Mouse (Mus musculus) stomach, embryonic 16.5 days (tissue): ENCODE measurements around the gene Ubl5. TPM values are rescaled to one million over a fixed set of nuclear protein-coding genes. Genes with fewer than 3 reads are reported as not detected.

ENCODE experiments used
- ATAC-seq: fragments of 200-750 bp; cut with Nextera tagmentation; 2 replicates; pipeline ENCODE4 v1.8.0; 2017; ENCODE audit warnings: moderate number of reproducible peaks, moderate TSS enrichment; ENCODE audit not compliant: insufficient read depth, low FRiP score
- H3K27ac ChIP-seq: fragments of 300-500 bp; sonication (generic); 2 replicates; pipeline ENCODE4 v1.5.1; 2014; ENCODE audit warnings: low read length
- H3K27me3 ChIP-seq: fragments of 300-500 bp; sonication (generic); 2 replicates; pipeline ENCODE4 v1.6.1; 2014; ENCODE audit warnings: low read length, control low read depth, mixed read lengths; ENCODE audit not compliant: control insufficient read depth, insufficient read depth
- H3K36me3 ChIP-seq: fragments of 300-500 bp; sonication (generic); 2 replicates; pipeline ENCODE4 v1.6.1; 2014; ENCODE audit warnings: low read length; ENCODE audit not compliant: control insufficient read depth, insufficient read depth
- H3K4me1 ChIP-seq: fragments of 300-500 bp; sonication (generic); 2 replicates; pipeline ENCODE4 v1.6.1; 2014; ENCODE audit warnings: low read length, control low read depth, mixed read lengths; ENCODE audit not compliant: control insufficient read depth, insufficient read depth
- H3K4me2 ChIP-seq: fragments of 300-500 bp; sonication (generic); 2 replicates; pipeline ENCODE4 v1.6.1; 2014; ENCODE audit warnings: low read depth, low read length, mixed read lengths
- H3K4me3 ChIP-seq: fragments of 300-500 bp; sonication (generic); replicated peaks from 2 replicates; pipeline ENCODE4 v1.5.1; 2014; ENCODE audit warnings: mild to moderate bottlenecking, low read length
- H3K9ac ChIP-seq: fragments of 300-500 bp; sonication (generic); 2 replicates; pipeline ENCODE4 v1.6.1; 2014; ENCODE audit warnings: low read length
- H3K9me3 ChIP-seq: fragments of 300-500 bp; sonication (generic); replicated peaks from 2 replicates; pipeline ENCODE4 v1.6.1; 2016; ENCODE audit warnings: low read length, control low read depth; ENCODE audit not compliant: control insufficient read depth
- WGBS: fragments of 180-500 bp; shearing (Covaris S2); extraction: QIAGEN DNeasy Blood & Tissue Kit; methylation state at CpG from one replicate; pipeline ENCODE4 v1.1.7; 2014; 5-methylcytosine and 5-hydroxymethylcytosine counted together
- polyA plus RNA-seq: library from polyadenylated mRNA; unstranded; fragments of >200 nt; fragmentation: Nextera tagmentation; extraction: Ambion mirVana; gene quantifications from 2 replicates; pipeline ENCODE4 v1.2.1, GENCODE M21; 2015

Ubl5 gene
- polyA plus RNA-seq, 1 experiment from 2014 or later: 393 TPM

DNA sequence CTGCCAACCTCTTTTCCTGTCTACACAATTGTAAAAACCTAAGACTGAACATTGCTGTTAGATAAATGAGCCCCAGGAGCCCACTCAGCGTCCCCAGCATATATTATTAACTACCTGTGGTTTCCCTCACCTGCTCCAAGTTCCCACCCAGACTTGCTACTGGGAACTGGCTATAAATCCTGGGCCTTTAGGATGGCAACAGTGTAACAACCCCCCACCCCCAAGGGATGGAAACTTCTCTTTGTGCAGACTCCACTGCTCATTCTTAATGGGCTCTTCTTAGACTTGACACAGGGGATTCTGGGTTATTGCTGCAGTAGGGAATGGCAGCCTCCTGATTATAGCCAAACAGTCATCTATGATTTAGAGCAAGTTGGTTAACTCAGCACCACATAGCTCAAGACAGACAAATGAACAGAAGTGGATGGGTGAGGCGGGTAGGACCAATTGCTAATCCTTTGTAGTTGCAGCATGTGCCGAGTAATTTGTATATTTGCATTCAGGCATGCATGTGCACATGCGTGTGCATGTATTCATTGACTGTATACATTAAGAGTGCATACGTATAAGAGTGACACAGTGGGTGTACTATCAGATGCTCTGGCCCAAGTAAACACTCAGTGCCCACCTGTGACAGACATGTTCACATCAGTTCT lies 22.4 kb downstream of the Ubl5 start:
- Histone ChIP-seq H3K36me3 (peaks cover 21% of the 10 kb centered on the region), H3K27me3 (no peaks in the 10 kb centered on the region), H3K9ac (no peak overlapping the region), H3K4me1 (no peaks in the 10 kb centered on the region), H3K4me2 (no peak overlapping the region), H3K4me3 (no peak overlapping the region), H3K9me3 (no peaks in the 10 kb centered on the region), H3K27ac (no peak overlapping the region)
- 74% methylated on average over 5 of the region's 5 CpGs for WGBS
- no peak for ATAC-seq

DNA sequence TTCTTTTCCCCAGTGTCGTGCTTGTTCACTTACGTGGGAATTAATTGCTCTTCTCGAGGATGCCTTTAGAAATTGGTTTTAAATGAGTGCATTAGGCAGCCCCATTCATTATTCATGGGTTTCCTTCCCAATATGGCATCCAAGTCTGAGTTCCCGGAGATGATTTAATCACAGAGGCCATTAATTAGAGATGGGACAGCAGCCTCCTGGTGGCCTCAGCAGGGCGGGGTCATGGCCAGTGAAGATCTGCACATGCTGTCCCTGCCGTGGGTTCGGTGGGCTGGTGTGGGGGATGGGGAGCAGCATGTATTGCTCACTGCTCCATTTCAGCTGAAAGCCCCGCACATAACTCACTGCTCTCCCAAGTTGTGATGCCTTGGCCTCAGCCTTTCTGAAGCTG lies 23.2 kb downstream of the Ubl5 start:
- 28% methylated on average over 8 of the region's 8 CpGs for WGBS
- H3K9me3 ChIP-seq: no peaks in the 10 kb centered on the region

DNA sequence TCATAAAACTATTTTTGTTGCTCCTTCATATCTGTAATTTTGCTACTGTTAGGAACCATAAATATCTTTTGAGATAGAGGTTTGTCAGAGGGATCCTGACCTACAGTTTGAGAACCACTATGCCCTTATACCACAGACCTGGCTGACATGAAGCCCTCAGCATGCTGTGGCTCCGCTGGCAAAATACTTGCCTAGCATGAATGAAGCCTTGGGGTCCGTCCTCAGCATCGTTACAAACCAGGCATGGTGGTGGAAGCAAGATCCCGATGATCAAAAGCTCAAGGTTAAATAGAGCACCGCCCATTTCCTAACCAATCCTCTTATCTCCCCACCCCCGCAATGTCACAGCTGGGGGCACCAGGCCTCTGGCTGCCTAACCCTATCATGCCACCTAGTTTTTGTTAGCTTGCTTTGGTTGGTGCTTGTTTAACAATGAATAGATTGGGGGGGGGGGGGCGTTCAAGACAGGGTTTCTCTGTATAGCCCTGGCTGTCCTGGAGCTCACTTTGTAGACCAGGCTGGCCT lies 23.9 kb downstream of the Ubl5 start:
- no peak overlapping the region for H3K4me2 ChIP-seq
- H3K9me3 ChIP-seq: no peaks in the 10 kb centered on the region
- WGBS: 15% methylated on average over 7 of the region's 7 CpGs
- H3K36me3 ChIP-seq: peaks cover 17% of the 10 kb centered on the region
- no peaks in the 10 kb centered on the region for H3K27me3 ChIP-seq
- no peak overlapping the region for H3K4me3 ChIP-seq
- ATAC-seq: no peak
- H3K4me1 ChIP-seq: no peaks in the 10 kb centered on the region
- H3K27ac ChIP-seq: no peak overlapping the region
- no peak overlapping the region for H3K9ac ChIP-seq

More for the DNA sequence above, 23.2 kb downstream of the Ubl5 start:
- H3K4me1 ChIP-seq: no peaks in the 10 kb centered on the region
- H3K4me3 ChIP-seq: no peak overlapping the region
- no peak overlapping the region for H3K27ac ChIP-seq
- no peak overlapping the region for H3K9ac ChIP-seq
- no peak for ATAC-seq
- H3K27me3 ChIP-seq: no peaks in the 10 kb centered on the region
- no peak overlapping the region for H3K4me2 ChIP-seq
- peaks cover 21% of the 10 kb centered on the region for H3K36me3 ChIP-seq

DNA sequence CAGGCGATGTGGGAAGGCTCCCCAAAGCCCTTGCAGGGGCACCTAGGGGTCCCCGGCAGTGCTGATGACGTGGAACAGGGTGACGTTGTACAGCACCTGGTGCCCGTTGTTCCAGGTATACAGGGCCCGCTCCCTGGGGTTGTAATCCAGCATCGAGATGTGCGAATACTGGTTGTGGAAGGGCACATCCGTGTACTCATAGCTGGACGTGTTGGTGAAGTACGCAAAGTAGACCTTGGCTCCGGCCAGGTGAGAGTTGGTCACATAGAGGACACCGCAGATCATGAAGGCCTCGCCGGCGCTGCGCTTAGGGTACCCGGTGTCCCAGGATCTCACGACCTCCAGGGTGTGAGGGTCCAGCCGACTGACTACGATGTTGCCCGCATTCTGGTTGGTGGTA lies 25.4 kb downstream of the Ubl5 start:
- Histone ChIP-seq H3K27ac (no peak overlapping the region), H3K9me3 (no peaks in the 10 kb centered on the region), H3K4me3 (no peak overlapping the region), H3K4me1 (no peaks in the 10 kb centered on the region), H3K27me3 (no peaks in the 10 kb centered on the region), H3K4me2 (no peak overlapping the region), H3K36me3 (peaks cover 5% of the 10 kb centered on the region; the same call in 1 of the 2 replicates), H3K9ac (no peak overlapping the region)
- 0 out of 2 replicates have a peak, but pooled peaks have one; percentile 11 for ATAC-seq
- WGBS: 90% methylated on average over 22 of the region's 22 CpGs

DNA sequence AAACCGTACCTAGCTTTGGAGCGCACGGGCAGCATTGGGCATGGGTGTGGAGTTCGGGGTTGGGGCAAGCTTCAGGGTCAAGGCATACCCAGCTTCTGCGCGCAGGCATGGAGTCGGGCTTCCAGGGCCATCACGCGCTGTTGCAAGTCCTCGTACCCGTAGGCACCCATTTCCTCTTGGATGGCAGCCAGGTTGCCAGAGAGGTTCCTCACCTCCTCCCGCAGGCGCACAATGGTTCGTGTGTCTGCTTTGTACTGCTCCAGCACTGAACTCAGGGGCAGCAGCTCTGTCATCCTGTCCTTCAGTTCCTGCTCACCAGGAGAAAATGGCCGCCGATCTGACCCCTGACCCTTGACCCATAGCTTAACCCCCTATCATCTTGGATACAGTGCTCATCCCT lies 29.4 kb downstream of the Ubl5 start:
- Histone ChIP-seq H3K36me3 (no peaks in the 10 kb centered on the region), H3K27me3 (no peaks in the 10 kb centered on the region), H3K4me1 (no peaks in the 10 kb centered on the region), H3K9me3 (no peaks in the 10 kb centered on the region), H3K27ac (no peak overlapping the region), H3K4me3 (no peak overlapping the region), H3K4me2 (no peak overlapping the region), H3K9ac (no peak overlapping the region)
- ATAC-seq: no peak
- 81% methylated on average over 16 of the region's 16 CpGs for WGBS

DNA sequence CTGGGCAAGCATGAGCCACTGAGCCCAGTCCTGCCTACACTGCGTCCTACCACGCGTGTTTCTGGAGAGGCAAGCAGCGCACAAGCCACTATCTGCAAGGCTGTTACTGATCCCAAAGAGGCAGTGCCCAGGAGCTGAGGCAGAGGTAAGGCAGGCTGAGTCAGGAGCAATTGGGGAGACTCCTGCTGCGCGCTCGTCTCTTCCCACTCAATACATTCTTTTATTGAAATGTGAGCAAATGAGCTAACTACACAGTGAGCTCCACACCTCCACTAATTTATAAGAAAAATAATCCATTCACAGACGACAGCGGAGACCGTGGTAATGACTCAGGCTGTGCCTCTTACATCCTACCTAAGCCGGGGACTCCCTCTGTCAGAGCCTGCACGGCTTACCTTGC lies 35.2 kb downstream of the Ubl5 start:
- Histone ChIP-seq H3K9me3 (no peaks in the 10 kb centered on the region), H3K4me3 (no peak overlapping the region), H3K9ac (no peak overlapping the region), H3K4me2 (no peak overlapping the region), H3K27ac (no peak overlapping the region), H3K4me1 (no peaks in the 10 kb centered on the region), H3K27me3 (no peaks in the 10 kb centered on the region), H3K36me3 (no peaks in the 10 kb centered on the region)
- no peak for ATAC-seq
- WGBS: 86% methylated on average over 12 of the region's 12 CpGs

DNA sequence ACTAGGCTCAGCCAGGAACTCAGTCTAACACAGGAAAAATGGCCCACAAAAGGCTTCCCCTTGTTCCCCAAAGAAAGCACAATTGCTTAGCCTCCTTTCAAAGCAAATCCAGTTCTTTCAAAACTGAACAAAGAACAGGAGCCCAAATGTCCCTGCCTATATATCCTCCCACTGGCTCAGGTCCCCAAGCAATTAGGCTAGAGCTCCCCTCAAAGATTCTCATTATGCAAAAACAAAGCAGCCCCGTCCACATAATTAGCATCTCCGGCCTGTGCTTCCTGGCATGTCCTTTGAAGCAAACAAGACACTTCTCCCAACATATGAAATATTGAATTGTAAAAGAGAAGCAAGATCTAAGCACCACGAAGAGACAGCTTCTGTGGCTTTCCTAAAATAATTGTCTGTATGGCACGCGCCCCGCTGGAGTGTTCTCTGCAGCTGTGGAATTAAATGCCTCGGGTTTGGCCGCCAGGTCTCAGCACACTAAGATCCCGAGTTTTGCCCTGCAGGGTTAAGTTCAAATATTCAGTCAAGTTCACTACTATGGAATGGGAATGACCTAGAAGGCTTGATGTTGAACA lies 37.8 kb downstream of the Ubl5 start:
- no peaks in the 10 kb centered on the region for H3K36me3 ChIP-seq
- no peaks in the 10 kb centered on the region for H3K27me3 ChIP-seq
- ATAC-seq: no peak
- no peak overlapping the region for H3K4me2 ChIP-seq
- WGBS: 80% methylated on average over 9 of the region's 9 CpGs
- no peak overlapping the region for H3K4me3 ChIP-seq
- H3K4me1 ChIP-seq: no peaks in the 10 kb centered on the region
- no peak overlapping the region for H3K9ac ChIP-seq
- no peaks in the 10 kb centered on the region for H3K9me3 ChIP-seq
- H3K27ac ChIP-seq: no peak overlapping the region

DNA sequence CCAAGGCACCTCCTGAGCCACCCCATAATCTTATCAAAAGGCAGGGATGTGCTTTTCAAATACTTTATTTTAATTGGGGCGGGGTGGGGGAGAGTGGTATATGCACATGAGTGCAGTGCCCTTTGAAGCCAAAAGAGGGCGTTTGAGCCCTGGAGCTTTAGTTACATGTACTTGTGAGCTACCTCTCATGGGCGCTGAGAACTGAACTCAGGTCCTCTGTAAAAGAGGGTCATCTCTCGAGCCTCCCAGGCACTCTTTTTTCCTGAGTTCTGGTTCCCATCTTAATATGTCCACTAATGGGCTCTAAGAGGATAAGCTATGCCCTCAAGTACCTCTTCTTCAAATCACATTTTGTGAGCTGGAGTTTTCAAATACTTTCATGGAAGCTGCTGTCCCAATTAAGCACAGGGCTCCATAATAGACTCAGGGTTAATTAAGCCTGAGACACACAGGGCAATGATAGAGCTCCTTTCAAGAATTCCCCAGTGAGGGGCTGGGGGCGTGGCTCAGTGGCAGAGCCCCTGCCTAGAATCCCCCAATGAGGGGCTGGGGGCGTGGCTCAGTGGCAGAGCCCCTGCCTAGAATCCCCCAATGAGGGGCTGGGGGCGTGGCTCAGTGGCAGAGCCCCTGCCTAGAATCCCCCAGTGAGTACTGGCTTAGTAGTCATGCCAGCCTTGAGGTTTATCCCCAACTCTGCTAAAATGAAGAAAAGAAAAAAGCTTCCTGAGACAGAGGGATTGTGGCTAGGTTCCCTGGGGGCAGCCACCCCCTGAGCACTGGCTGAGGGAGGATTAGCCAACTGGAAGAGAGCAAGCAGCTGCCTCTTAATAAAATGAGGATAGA lies 39.1 kb downstream of the Ubl5 start:
- no peaks in the 10 kb centered on the region for H3K9me3 ChIP-seq
- no peak overlapping the region for H3K27ac ChIP-seq
- no peaks in the 10 kb centered on the region for H3K36me3 ChIP-seq
- WGBS: 48% methylated on average over 6 of the region's 7 CpGs
- ATAC-seq: no peak
- H3K4me1 ChIP-seq: no peaks in the 10 kb centered on the region
- no peak overlapping the region for H3K4me2 ChIP-seq
- no peak overlapping the region for H3K4me3 ChIP-seq
- no peaks in the 10 kb centered on the region for H3K27me3 ChIP-seq
- no peak overlapping the region for H3K9ac ChIP-seq

DNA sequence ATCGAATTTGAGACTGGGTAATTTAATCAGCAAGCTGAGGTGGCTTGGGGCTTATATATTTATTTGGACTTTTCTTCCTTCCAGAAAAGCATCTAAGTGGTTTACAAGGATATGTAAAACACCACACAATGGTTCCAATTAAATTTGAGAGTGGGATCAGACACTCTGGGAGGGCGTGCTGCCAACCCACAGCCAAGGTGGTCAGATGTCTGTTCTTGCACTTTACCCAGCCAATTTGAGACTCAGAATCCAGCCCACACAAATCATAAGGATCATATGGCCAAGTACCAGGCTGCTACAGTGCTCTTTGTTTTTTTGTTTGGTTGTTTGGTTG lies 39.7 kb downstream of the Ubl5 start:
- Histone ChIP-seq H3K27ac (no peak overlapping the region), H3K36me3 (no peaks in the 10 kb centered on the region), H3K4me2 (no peak overlapping the region), H3K9ac (no peak overlapping the region), H3K4me3 (no peak overlapping the region), H3K27me3 (no peaks in the 10 kb centered on the region), H3K4me1 (no peaks in the 10 kb centered on the region), H3K9me3 (no peaks in the 10 kb centered on the region)
- no peak for ATAC-seq
- 73% methylated on average over 2 of the region's 2 CpGs for WGBS
